Mouse (Mus musculus) cortical plate, adult 2 months (tissue): Measurements from ENCODE around the gene Peli2. TPM values are rescaled to one million over a fixed set of nuclear protein-coding genes. Genes with fewer than 3 reads are reported as not detected.

Experiments
- H3K27ac ChIP-seq: fragments of 200-500 bp; 2 replicates; pipeline ENCODE4 v1.5.1; 2012; ENCODE audit warnings: low read length, control low read depth, inconsistent platforms; ENCODE audit not compliant: insufficient read depth
- H3K4me1 ChIP-seq: fragments of 200-500 bp; 2 replicates; pipeline ENCODE4 v1.6.1; 2011; ENCODE audit warnings: low read length; ENCODE audit not compliant: control insufficient read depth, insufficient read depth
- H3K4me3 ChIP-seq: fragments of 200-500 bp; 2 replicates; pipeline ENCODE4 v1.5.1; 2011; ENCODE audit warnings: mild to moderate bottlenecking, low read length, control low read depth; ENCODE audit not compliant: insufficient read depth
- CTCF ChIP-seq: fragments of 200-500 bp; IDR thresholded peaks from 2 replicates; pipeline ENCODE4 v1.5.1; 2011; ENCODE audit warnings: mild to moderate bottlenecking, control low read depth, low read length; ENCODE audit not compliant: insufficient read depth; ENCODE audit errors: extremely low read depth
- POLR2A ChIP-seq: fragments of 200-500 bp; IDR thresholded peaks from 2 replicates; pipeline ENCODE4 v1.6.1; 2011; ENCODE audit warnings: mild to moderate bottlenecking, low read length, control low read depth; ENCODE audit not compliant: insufficient read depth; ENCODE audit errors: extremely low read depth
- polyA plus RNA-seq: library from polyadenylated mRNA; depleted of rRNA; stranded (reverse); fragments of >200 nt; gene quantifications from 2 replicates; pipeline ENCODE4 v1.2.3, GENCODE M21; 2012

The Peli2 gene
- polyA plus RNA-seq, 1 experiment, result 14.0 TPM

GRCm38 (mm10) chr14:48159401-48159800, 38.8 kb downstream of the Peli2 start:
- Histone ChIP-seq H3K27ac (no peak overlapping the region), H3K4me1 (no peaks in the 10 kb centered on the region)
- TF ChIP-seq CTCF (no peak), POLR2A (no peak)

DNA sequence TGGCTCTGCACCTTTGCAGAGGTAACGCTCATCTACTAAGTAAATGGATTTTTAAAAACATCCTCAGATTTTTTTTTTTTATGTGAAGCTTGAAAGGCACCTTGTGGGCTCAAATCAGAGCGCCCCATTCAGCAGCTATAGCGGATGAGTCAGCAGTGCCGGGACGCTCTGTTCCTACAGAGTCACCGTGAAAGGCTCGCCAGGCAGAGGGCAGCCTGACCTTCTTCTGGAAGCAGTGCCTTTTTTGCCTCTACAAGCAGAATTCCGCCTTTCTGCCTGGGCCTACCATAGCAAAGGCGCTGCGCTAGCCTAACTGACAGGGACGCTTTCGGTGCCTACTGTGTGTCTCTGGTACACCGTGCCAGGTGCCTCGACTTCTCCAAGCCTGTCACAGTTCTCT, 41.8 kb downstream of the Peli2 start:
- H3K27ac ChIP-seq, result no peak overlapping the region
- H3K4me1 ChIP-seq, result no peaks in the 10 kb centered on the region
- no peak overlapping the region for H3K4me3 ChIP-seq
- TF ChIP-seq POLR2A (no peak), CTCF (no peak)

More at GRCm38 (mm10) chr14:48159401-48159800, 38.8 kb downstream of the Peli2 start:
- no peak overlapping the region for H3K4me3 ChIP-seq

DNA sequence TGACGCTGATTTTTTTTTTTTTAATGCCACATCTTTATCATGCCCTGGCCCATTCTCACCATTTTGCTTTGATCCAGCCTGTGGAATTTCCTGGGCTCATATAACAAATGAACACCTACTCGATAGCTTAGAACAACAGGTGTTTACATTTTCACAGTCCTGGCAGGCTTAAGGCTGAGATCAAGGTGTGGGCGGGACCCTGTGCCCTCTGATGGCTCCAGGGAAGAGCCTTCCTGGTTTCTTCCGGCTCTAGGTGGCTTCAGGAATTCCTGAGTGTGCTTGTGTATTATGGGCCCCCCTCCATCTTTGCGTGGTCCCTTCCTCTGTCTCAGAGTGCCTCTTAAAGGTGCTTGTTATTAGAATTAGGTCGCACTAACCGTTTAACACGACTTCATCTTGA, 44.3 kb downstream of the Peli2 start:
- TF ChIP-seq CTCF, result no peak
- Histone ChIP-seq H3K27ac (no peak overlapping the region), H3K4me3 (no peak overlapping the region), H3K4me1 (no peaks in the 10 kb centered on the region)

DNA sequence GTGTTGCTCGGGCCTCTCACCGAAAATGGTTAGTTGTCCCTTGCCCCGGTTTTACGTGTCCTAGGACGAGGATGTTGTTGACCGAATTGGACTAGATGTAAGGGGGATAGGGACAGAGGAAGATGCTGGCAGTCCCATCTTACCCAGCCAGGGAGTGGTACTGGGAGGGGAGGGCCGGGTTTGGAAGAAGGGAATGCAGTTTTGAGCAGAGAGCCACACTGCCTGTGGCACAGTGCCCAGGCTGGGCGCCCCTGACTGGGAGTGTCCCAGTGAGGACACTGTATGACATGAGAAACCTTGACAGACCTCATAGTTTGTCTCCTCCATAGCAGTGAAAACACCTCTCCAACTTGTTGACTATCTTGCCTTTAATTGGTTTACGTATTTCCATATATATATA, 45.8 kb downstream of the Peli2 start:
- TF ChIP-seq POLR2A (no peak), CTCF (no peak)
- Histone ChIP-seq H3K4me1 (no peaks in the 10 kb centered on the region), H3K4me3 (no peak overlapping the region), H3K27ac (no peak overlapping the region)

DNA sequence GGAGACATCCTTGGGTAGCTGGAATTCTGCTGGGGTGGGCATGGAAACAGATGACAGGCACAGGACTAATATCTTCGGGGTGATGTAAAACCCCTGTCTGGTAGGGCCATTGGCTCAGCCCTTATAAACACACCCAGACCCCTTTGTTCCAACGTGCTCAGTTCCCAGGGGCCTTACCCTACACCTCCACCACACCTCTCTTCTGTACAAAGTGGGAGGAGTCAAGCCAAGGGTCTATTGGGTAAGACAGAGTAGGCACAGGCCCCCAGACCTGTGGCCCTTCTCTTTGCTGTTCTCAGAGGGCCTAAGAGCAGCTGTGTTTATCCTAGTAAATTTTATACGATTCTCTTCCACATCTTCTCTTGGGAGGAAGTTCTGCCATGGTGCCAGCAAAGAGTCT, 46.4 kb downstream of the Peli2 start:
- Histone ChIP-seq H3K4me1 (no peaks in the 10 kb centered on the region), H3K27ac (no peak overlapping the region), H3K4me3 (no peak overlapping the region)
- no peak for TF ChIP-seq CTCF
- TF ChIP-seq POLR2A, result no peak

DNA sequence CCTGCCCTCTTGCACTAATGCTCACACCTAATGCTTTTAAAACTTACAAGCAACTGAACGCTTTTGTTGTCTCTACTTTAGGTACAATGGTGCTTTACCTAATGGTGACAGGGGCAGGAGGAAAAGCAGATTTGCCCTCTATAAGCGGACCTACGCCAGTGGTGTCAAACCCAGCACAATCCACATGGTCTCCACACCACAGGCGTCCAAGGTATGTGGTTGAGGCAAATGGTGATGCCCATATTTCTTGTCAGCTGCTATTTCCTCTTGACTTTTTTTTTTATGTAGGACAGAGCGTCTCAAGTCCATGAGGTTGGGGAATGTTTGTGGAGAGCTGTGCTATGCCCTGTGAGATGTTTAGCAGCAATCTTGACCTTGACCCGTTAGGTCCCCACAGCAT, 47.5 kb downstream of the Peli2 start:
- Histone ChIP-seq H3K4me1 (no peaks in the 10 kb centered on the region), H3K4me3 (no peak overlapping the region), H3K27ac (no peak overlapping the region)
- TF ChIP-seq CTCF (no peak), POLR2A (no peak)

DNA sequence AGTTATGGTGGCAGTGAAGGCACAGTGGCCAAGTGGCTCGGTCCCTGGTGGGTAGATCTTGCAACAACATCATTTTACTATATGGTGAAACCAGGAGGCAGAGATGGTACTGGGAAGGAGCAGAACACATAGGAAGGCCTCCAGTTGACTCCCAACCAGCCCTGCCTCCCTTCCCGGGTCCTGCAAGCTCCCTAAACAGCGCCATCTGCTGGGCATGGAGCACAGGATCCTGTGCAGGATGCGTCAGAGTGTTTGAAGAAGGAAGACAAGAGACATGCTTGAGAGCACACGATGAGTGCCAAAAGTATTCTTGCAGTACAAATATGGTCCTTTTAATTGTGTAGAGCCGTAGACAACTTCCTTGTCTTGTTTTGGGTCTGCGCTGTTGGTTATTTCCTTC, 49.3 kb downstream of the Peli2 start:
- Histone ChIP-seq H3K4me3 (no peak overlapping the region), H3K27ac (no peak overlapping the region), H3K4me1 (no peaks in the 10 kb centered on the region)
- TF ChIP-seq POLR2A (no peak), CTCF (peak; percentile 60)

- no peaks in the 10 kb centered on the region for H3K4me1 ChIP-seq
- no peak overlapping the region for H3K4me3 ChIP-seq
- H3K27ac ChIP-seq, result no peak overlapping the region
- TF ChIP-seq CTCF (no peak), POLR2A (no peak)
Observed at GRCm38 (mm10) chr14:48171268-48171667, 50.6 kb downstream of the Peli2 start.

DNA sequence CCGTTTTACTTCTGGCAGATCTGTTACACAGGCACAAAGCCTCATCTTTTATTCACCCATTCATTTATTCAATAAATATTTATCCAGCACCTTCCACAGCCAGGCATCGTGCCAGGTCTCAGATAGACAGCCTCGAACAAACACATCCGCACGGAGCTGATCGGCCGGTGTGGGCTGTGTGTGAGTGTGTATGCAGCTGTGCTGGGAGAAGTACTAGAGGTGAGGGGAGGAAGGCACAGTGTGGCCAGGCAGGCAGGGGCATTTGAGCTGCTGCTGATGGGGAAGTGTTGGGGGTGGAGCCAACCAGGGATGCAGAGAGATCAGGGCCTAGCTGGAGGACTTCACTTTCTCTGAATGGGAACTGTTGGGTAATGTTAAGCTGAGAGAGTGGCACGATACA, 51.4 kb downstream of the Peli2 start:
- no peak overlapping the region for H3K4me3 ChIP-seq
- TF ChIP-seq POLR2A, result no peak
- H3K27ac ChIP-seq, result no peak overlapping the region
- H3K4me1 ChIP-seq, result no peaks in the 10 kb centered on the region

DNA sequence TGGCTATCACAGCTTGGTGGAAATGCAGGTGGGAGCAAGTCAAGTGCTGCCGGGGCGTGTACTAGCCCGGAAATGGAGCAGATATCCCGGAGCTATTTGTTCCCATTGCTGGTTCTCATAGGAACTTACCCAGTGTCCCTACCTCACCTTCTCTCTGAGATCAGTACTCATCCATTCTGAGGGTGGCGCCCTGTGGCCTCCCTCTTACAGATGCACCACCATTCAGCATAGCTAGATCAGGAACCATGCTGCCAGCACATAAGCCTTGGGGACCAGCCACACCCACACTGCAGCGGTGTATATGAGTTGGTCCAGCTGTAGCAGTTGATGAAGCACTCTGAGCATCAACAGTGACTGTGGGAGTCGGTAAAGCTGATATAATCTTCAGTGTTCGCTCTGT, 52.3 kb downstream of the Peli2 start:
- Histone ChIP-seq H3K4me1 (no peaks in the 10 kb centered on the region), H3K27ac (no peak overlapping the region), H3K4me3 (no peak overlapping the region)
- no peak for TF ChIP-seq POLR2A
- no peak for TF ChIP-seq CTCF

DNA sequence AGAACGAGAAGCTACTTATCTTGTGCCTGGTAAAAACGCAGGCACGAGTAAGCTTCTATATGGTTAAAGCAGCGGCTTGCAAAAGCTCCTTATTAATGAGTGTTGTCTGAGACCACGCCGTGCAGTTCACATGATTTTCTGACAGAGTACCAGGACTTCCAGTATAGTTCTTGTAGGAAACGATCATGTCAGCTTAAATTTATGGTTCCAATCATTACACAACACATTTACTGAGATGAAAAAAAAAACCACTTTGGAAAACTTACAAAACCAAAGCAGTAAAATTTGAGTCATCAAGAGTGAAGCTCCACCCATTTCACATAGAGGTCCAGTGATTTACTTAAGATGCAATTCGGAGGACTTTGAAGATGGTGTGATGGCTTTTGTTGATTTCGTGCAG, 53.2 kb downstream of the Peli2 start:
- no peaks in the 10 kb centered on the region for H3K4me1 ChIP-seq
- no peak overlapping the region for H3K4me3 ChIP-seq
- TF ChIP-seq POLR2A, result no peak
- no peak for TF ChIP-seq CTCF
- no peak overlapping the region for H3K27ac ChIP-seq

- Histone ChIP-seq H3K4me3 (no peak overlapping the region), H3K27ac (no peak overlapping the region), H3K4me1 (no peaks in the 10 kb centered on the region)
- TF ChIP-seq CTCF, result no peak
- TF ChIP-seq POLR2A, result no peak
Observed at GRCm38 (mm10) chr14:48174356-48174755, 53.7 kb downstream of the Peli2 start.
